Comparison of ENCODE assay signal across 22 mouse cellular contexts in the genomic region with DNA sequence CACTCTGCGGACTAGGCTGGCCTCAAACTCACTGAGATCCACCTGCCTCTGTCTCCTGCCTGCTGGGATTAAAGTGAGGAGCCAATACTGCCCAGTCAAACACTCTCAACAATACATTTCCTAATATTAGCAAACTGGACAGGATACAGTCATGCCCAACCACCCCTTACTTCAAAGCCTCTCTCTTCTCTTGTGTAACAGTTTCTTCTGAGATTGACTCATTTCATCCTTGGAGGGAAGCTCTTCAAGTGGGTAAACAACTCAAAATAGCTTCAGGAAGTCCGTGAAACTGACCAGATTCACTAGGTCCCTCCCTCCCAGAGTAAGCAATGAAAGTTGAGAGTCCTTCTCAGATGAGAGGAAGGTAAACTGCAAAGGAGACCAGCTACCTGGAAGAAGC. TPM values are rescaled to one million over a fixed set of nuclear protein-coding genes. Genes with fewer than 3 reads are reported as not detected.
DNase-seq lines count a peak whose midpoint lies in the region; ATAC-seq lines count a peak whose summit lies in the region.
"Had no signal": no experiment of that assay in that cellular context is flagged by ENCODE, and none has a peak within 500 bp of the region (broad histone marks: within the 10 kb centered on the region; RNA-seq: fewer than 3 reads in every experiment).

No protein-coding gene starts in this region.

- ATAC-seq in granulocyte monocyte progenitor cell, adult 5-6 weeks (replicated peaks; ENCODE audit: poor library complexity, severe bottlenecking): peak; percentile 57
- ATAC-seq: forebrain, postnatal 0 days; hindbrain, embryonic 16.5 days; intestine, embryonic 15.5 days; liver, embryonic 12.5 days had no signal

- DNase-seq in 3T3-L1 (ENCODE audit: low read depth, low spot score) (peak; percentile 16), 416B (ENCODE audit: low read depth) (peak; percentile 86), adipocyte (ENCODE audit: low spot score) (peak; percentile 28)
- DNase-seq in thymus, adult 18-20 months: no peak
- DNase-seq in kidney, postnatal 10 days: no peak
- no peak for DNase-seq in testis, postnatal 14 days (ENCODE audit: low spot score)
- no peak for DNase-seq in right cerebral cortex, adult 2 months (ENCODE audit: low spot score in 2 of 2)
- DNase-seq: adrenal gland, postnatal 14 days; cerebellum, adult 11 months; cerebellum, postnatal 10 days; forebrain, postnatal 0 days; heart, postnatal 10 days; kidney, adult 9 months; kidney, postnatal 25 days; lung, embryonic 14.5 days; midbrain, embryonic 14.5 days; retina, postnatal 1 day; right cerebral cortex, postnatal 4 days had no signal

RNA-seq across cellular contexts. Expression of a gene that starts 3.6 kb away (rescaled TPM):
- total RNA-seq in granulocyte monocyte progenitor cell, adult 5-6 weeks (2014; fragmentation: Nextera tagmentation): 6.8 and 9.0 TPM in 2 replicates
- 3.0 and 5.7 TPM in 2 replicates for total RNA-seq in granulocyte monocyte progenitor cell, adult 5-6 weeks (2017)

RNA-seq across cellular contexts. Expression of a gene that starts 36.3 kb away (rescaled TPM):
- 24.3 and 26.4 TPM in 2 replicates for total RNA-seq in granulocyte monocyte progenitor cell, adult 5-6 weeks (2014; fragmentation: Nextera tagmentation)
- total RNA-seq in granulocyte monocyte progenitor cell, adult 5-6 weeks (2017): 22.3 and 22.4 TPM in 2 replicates

Comparison
In these comparisons a context has a peak if more than half of its experiments do, and no peak if none do; other contexts are left out.
1. DNase-seq: peak in 3T3-L1 (single experiment), 416B (single experiment) and adipocyte (single experiment); none in thymus, adult 18-20 months (0 of 2), kidney, postnatal 10 days (single experiment), testis, postnatal 14 days (single experiment) and right cerebral cortex, adult 2 months (0 of 2).